Mouse (Mus musculus): Measurements from ENCODE around the gene Enox1. TPM values are rescaled to one million over a fixed set of nuclear protein-coding genes. Genes with fewer than 3 reads are reported as not detected.

The Enox1 gene
- total RNA-seq, 2 experiments from 2014 or later, result 3.3 to 4.0 TPM

DNA sequence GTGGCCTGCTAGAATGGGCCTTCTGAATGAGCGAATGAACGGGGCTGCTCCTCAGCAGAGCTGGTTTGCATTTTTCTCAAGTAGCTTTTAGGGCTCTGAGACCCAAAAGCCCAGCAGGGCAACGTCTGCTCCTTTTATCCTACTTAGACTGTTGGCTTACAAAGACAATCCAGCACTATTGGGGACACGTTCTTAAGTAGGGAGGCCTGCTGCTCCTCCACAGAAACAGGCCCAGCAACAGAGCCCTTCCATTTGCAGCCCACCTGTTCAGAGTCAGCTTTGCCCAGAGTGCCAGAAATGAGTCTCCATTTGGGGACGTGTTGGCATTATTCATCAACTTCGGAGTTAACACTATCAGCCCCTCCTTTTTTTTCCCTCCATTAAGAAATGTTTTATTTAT, 548.4 kb downstream of the Enox1 start:
- no peak for DNase-seq

- no peak for DNase-seq
Observed at GRCm38 (mm10) chr14:77706511-77707246, 550.1 kb downstream of the Enox1 start.

DNA sequence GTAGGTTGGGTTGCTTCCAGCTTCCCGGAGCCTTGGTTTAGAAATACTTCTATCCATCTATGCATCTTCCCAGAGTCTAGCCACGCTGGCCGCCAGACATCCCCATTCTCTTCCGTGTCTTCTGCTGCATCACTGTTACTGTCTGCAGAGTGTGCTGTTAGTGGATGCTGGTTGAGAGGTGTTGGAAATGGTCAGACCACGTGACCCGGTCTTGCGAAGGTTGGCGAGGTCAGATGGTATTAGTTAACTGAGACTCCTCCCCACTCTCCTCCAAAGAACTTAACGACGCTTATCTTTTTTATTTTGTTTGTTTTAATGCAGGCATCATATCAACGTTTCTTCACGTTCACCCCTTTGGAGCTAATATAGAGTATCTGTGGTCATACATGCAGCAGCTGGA, 550.7 kb downstream of the Enox1 start:
- no peak for DNase-seq

GRCm38 (mm10) chr14:77708354-77709150, 552.0 kb downstream of the Enox1 start:
- DNase-seq, result no peak

DNA sequence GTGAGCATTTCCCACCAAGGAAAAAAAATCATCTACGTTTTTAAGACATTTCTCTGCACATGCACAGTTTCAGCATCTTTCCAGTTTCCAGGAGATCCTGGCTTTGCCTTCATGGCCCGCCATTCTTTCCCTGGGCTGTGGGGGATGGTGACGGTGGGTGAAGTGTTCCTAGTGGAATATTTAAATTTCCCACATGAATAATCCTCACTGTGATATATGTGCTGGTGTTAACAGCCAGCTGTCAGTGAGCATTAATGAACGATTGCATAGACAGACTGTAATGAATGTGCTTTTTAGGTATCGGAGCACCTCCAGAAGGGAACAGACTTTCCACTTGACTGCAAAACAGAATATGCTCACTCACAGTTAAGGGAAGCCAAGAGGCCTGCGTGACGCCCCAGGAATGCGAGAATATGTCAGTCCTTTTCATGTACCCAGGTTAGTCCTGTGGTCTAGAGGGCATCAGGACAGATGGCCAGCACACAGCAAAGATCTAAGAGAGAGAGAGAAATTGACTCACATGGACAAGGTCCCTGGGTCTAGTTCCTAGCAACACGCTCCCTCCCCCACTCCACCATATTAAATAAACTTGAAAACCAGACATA, 558.5 kb downstream of the Enox1 start:
- DNase-seq, result no peak

- DNase-seq, result no peak
Observed at GRCm38 (mm10) chr14:77716981-77717380, 560.4 kb downstream of the Enox1 start.

DNA sequence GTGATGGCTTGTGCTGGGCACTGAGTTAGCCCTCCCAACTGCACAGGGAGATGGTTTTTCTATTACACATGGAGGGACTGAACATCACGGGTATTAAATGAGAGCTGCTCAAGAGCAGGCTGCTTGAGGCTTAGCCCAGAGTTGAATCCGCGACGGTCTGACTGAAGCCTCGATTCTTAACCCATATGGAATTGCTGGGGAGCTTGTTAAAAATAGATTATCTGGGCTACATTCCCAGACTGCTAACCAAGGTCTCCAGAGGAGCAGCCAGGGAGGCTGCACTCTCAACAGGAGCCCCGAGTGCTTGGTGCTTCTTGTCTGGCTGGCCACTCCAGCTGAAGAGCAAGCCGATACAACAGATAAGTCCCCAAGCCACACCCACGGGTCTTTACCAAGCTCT, 562.3 kb downstream of the Enox1 start:
- DNase-seq, result peak; percentile 7

DNA sequence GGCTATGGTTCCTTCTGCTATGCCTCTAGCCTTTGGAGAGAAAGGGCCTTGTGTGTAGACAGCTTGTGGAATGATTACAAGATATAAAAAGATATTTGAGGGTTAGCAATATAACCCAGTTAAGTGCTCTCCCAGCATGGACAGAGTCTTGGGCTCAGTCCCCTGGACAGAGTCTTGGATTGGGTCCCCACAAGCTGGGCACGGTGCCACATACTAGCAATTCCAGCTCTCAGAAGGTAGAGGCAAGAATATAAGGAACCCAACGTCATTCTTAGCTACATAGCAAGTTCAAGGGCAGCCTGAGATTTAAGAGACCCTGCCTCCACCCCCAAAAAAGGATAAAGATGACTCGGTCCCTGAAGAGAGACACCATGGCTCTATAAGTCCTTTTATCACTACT, 581.5 kb downstream of the Enox1 start:
- peak; percentile 13 for DNase-seq

- DNase-seq, result no peak
Observed at GRCm38 (mm10) chr14:77738751-77739365, 582.3 kb downstream of the Enox1 start.

- no peak for DNase-seq
Observed at GRCm38 (mm10) chr14:77739376-77739775, 582.8 kb downstream of the Enox1 start.

GRCm38 (mm10) chr14:77744638-77745240, 588.2 kb downstream of the Enox1 start:
- DNase-seq, result no peak

- DNase-seq, result no peak
Observed at GRCm38 (mm10) chr14:77748920-77749319, 592.4 kb downstream of the Enox1 start.

Other genes starting within 250 kb of the Enox1 start
- 1 to 10 TPM; 1.6 to 1.7 TPM for gene Ccdc122, start 120.0 kb upstream of the Enox1 start, total RNA-seq (2021)
- gene Lacc1, start 119.9 kb upstream of the Enox1 start, total RNA-seq (2021), result 1 to 10 TPM; 7.2 to 8.4 TPM